In the genomic region with DNA sequence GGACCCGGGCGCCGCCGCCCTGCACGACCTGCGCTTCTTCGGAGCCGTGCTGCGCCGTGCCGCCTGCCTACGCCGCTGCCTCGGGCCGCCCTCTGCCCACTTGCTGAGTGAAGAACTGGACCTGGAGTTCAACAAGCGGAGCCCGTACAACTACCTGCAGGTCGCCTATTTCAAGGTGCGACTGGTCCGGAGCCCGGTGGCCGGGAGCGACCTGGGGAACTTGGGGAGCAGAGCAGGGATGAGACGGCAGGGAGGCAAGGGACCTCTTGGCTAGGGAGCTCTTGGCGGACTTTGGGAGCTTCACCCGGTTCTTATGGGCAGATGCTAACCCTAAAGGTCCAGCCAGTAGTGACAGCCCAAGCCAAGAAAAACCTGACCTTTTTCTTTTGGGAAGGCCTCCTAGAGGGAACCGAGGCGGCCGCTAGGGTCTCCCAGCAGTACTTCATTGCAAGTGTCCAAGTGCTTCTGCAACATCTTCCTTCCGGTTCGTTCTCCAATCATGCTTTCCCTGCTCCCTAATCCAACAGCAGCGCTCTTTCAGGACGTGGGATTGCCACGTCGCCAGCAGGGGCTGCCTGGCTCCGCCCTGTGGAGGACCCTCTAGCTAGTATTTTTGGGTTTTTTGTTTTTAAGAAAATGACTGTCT, we compare ENCODE assay signal across 8 mouse cellular contexts. TPM values are rescaled to one million over a fixed set of nuclear protein-coding genes. Genes with fewer than 3 reads are reported as not detected.
DNase-seq lines count a peak whose midpoint lies in the region; ATAC-seq and TF ChIP-seq lines count a peak whose summit lies in the region.

No protein-coding gene starts in this region.

- no peak for TF ChIP-seq CTCF in testis, adult 2 months (IDR thresholded peaks at IDR 0.05; ENCODE audit: control insufficient read depth, insufficient read depth, insufficient replicate concordance, low read depth, low read length)

- WGBS in embryonic facial prominence, embryonic 10.5 days: under 1% methylated on average over 36 of the region's 36 CpGs
- under 1% methylated on average over 36 of the region's 36 CpGs for WGBS in limb, embryonic 15.5 days
- WGBS in midbrain, embryonic 14.5 days: under 1% methylated on average over 36 of the region's 36 CpGs

- no peaks in the 10 kb centered on the region for H3K9me3 ChIP-seq in embryonic facial prominence, embryonic 10.5 days
- H3K9me3 ChIP-seq in limb, embryonic 15.5 days: no peaks in the 10 kb centered on the region
- H3K9me3 ChIP-seq in midbrain, embryonic 14.5 days (ENCODE audit: control insufficient read depth, low read length): no peaks in the 10 kb centered on the region

- peaks cover 30% of the 10 kb centered on the region for H3K36me3 ChIP-seq in embryonic facial prominence, embryonic 10.5 days (replicated peaks)
- H3K36me3 ChIP-seq in limb, embryonic 15.5 days: peaks cover 26% of the 10 kb centered on the region
- H3K36me3 ChIP-seq in midbrain, embryonic 14.5 days (ENCODE audit: control insufficient read depth, insufficient read depth, low read length): peaks cover 10% of the 10 kb centered on the region; the same call in 1 of the 2 replicates
- H3K36me3 ChIP-seq in testis, adult 2 months (ENCODE audit: control insufficient read depth, insufficient read depth, low read length): no peaks in the 10 kb centered on the region

- H3K9ac ChIP-seq in limb, embryonic 15.5 days: peak overlapping the region; percentile 74
- peak overlapping the region; percentile 65 for H3K9ac ChIP-seq in midbrain, embryonic 14.5 days (replicated peaks; ENCODE audit: low read length)

- peak overlapping the region; percentile 92 for H3K4me3 ChIP-seq in embryonic facial prominence, embryonic 10.5 days
- peak overlapping the region; percentile 94 for H3K4me3 ChIP-seq in limb, embryonic 15.5 days
- H3K4me3 ChIP-seq in midbrain, embryonic 14.5 days (replicated peaks; ENCODE audit: low read depth, low read length): peak overlapping the region; percentile 83
- peak overlapping the region; percentile 87 for H3K4me3 ChIP-seq in testis, adult 2 months (ENCODE audit: control insufficient read depth, low read depth, low read length)

- peak; percentile 21; the same call in 1 of the 2 replicates for ATAC-seq in limb, embryonic 15.5 days (ENCODE audit: insufficient number of reproducible peaks, low FRiP score, low TSS enrichment, low read depth)
- no peak; the same call in 1 of the 2 replicates for ATAC-seq in midbrain, embryonic 14.5 days (ENCODE audit: low FRiP score, low TSS enrichment)

- H3K4me2 ChIP-seq in limb, embryonic 15.5 days: peak overlapping the region; percentile 70
- H3K4me2 ChIP-seq in midbrain, embryonic 14.5 days (ENCODE audit: low read length): peak overlapping the region; percentile 93

- H3K4me1 ChIP-seq in embryonic facial prominence, embryonic 10.5 days: peaks cover 20% of the 10 kb centered on the region
- peaks cover 16% of the 10 kb centered on the region for H3K4me1 ChIP-seq in limb, embryonic 15.5 days
- peaks cover 15% of the 10 kb centered on the region; the same call in 1 of the 2 replicates for H3K4me1 ChIP-seq in midbrain, embryonic 14.5 days (ENCODE audit: control insufficient read depth, insufficient read depth, low read length)
- peaks cover 7% of the 10 kb centered on the region for H3K4me1 ChIP-seq in testis, adult 2 months (ENCODE audit: control insufficient read depth, insufficient read depth, low read length)

- H3K27ac ChIP-seq in embryonic facial prominence, embryonic 10.5 days (replicated peaks): peak overlapping the region; percentile 88
- H3K27ac ChIP-seq in limb, embryonic 15.5 days: peak overlapping the region; percentile 87
- H3K27ac ChIP-seq in midbrain, embryonic 14.5 days (replicated peaks; ENCODE audit: low read depth, low read length): peak overlapping the region; percentile 53; the same call in 1 of the 2 replicates
- H3K27ac ChIP-seq in testis, adult 2 months (ENCODE audit: control insufficient read depth, insufficient read depth, low read depth, low read length): peak overlapping the region; percentile 53; the same call in 1 of the 2 replicates

- H3K27me3 ChIP-seq in embryonic facial prominence, embryonic 10.5 days (replicated peaks; ENCODE audit: low read depth, poor library complexity, severe bottlenecking): no peaks in the 10 kb centered on the region
- H3K27me3 ChIP-seq in limb, embryonic 15.5 days: no peaks in the 10 kb centered on the region
- no peaks in the 10 kb centered on the region for H3K27me3 ChIP-seq in midbrain, embryonic 14.5 days (ENCODE audit: control insufficient read depth, insufficient read depth, low read length)
- H3K27me3 ChIP-seq in testis, adult 2 months (ENCODE audit: control insufficient read depth, insufficient read depth, low read length): no peaks in the 10 kb centered on the region

- DNase-seq in urinary bladder, postnatal 25 days (ENCODE audit: low spot score): peak; percentile 32
- no peak for DNase-seq in urinary bladder, adult 2 months (ENCODE audit: low spot score)
- DNase-seq in embryonic facial prominence, embryonic 10.5 days (ENCODE audit: low spot score): peak; percentile 76
- DNase-seq in heart, adult 8-10 months (ENCODE audit: low spot score): peak; percentile 58
- DNase-seq in kidney, adult 18-20 months: peak; percentile 55
- DNase-seq in midbrain, embryonic 14.5 days: peak; percentile 78

- TF ChIP-seq POLR2A in testis, adult 2 months (IDR thresholded peaks at IDR 0.05; ENCODE audit: control insufficient read depth, low read depth, low read length): no peak

RNA-seq across cellular contexts. Expression of gene P3h1, which starts 0.7 kb away (rescaled TPM):
- 30.1 and 30.6 TPM in 2 replicates for polyA plus RNA-seq in urinary bladder, adult 2 months (2012; rRNA removed)
- 18.5 and 19.6 TPM in 2 replicates for polyA plus RNA-seq in embryonic facial prominence, embryonic 10.5 days (2016; fragmentation: Nextera tagmentation; extraction: Ambion mirVana)
- total RNA-seq in heart, adult 8-10 months (2022): 10 to 100 TPM in 2 of 4 experiments, 1 to 10 TPM in 2; 9.1 to 10.8 (median 10.3) TPM
- 83.6 and 86.7 TPM in 2 replicates for polyA plus RNA-seq in limb, embryonic 15.5 days (2015; fragmentation: Nextera tagmentation; extraction: Ambion mirVana)
- 10.1 TPM in 2 replicates for polyA plus RNA-seq in midbrain, embryonic 14.5 days (2014; fragmentation: Nextera tagmentation; extraction: Ambion mirVana)
- 10.4 and 11.9 TPM in 2 replicates for polyA plus RNA-seq in testis, adult 2 months (2012; rRNA removed)

RNA-seq across cellular contexts. Expression of gene AU022252, which starts 0.9 kb away (rescaled TPM):
- polyA plus RNA-seq in urinary bladder, adult 2 months (2012; rRNA removed): 8.8 TPM in 2 replicates
- 40.1 and 40.2 TPM in 2 replicates for polyA plus RNA-seq in embryonic facial prominence, embryonic 10.5 days (2016; fragmentation: Nextera tagmentation; extraction: Ambion mirVana)
- total RNA-seq in heart, adult 8-10 months (2022): 10 to 100 TPM; 15.8 to 26.5 (median 22.3) TPM
- polyA plus RNA-seq in limb, embryonic 15.5 days (2015; fragmentation: Nextera tagmentation; extraction: Ambion mirVana): 35.3 and 35.4 TPM in 2 replicates
- 21.1 and 26.0 TPM in 2 replicates for polyA plus RNA-seq in midbrain, embryonic 14.5 days (2014; fragmentation: Nextera tagmentation; extraction: Ambion mirVana)
- polyA plus RNA-seq in testis, adult 2 months (2012; rRNA removed): 14.1 and 18.6 TPM in 2 replicates

RNA-seq across cellular contexts. Expression of gene Tmem269, which starts 15.4 kb away (rescaled TPM):
- polyA plus RNA-seq in urinary bladder, adult 2 months (2012; rRNA removed): 0.29 and 0.43 TPM in 2 replicates
- polyA plus RNA-seq in embryonic facial prominence, embryonic 10.5 days (2016; fragmentation: Nextera tagmentation; extraction: Ambion mirVana): 0.25 TPM in 1 of 2 replicates, not detected in the other
- not detected for total RNA-seq in heart, adult 8-10 months (2022)
- polyA plus RNA-seq in limb, embryonic 15.5 days (2015; fragmentation: Nextera tagmentation; extraction: Ambion mirVana): not detected in 2 replicates
- 0.29 and 0.54 TPM in 2 replicates for polyA plus RNA-seq in midbrain, embryonic 14.5 days (2014; fragmentation: Nextera tagmentation; extraction: Ambion mirVana)
- polyA plus RNA-seq in testis, adult 2 months (2012; rRNA removed): 114 and 136 TPM in 2 replicates

RNA-seq across cellular contexts. Expression of gene Cldn19, which starts 21.8 kb away (rescaled TPM):
- 0.54 and 0.59 TPM in 2 replicates for polyA plus RNA-seq in urinary bladder, adult 2 months (2012; rRNA removed)
- polyA plus RNA-seq in embryonic facial prominence, embryonic 10.5 days (2016; fragmentation: Nextera tagmentation; extraction: Ambion mirVana): not detected in 2 replicates
- not detected for total RNA-seq in heart, adult 8-10 months (2022)
- 0.05 and 0.12 TPM in 2 replicates for polyA plus RNA-seq in limb, embryonic 15.5 days (2015; fragmentation: Nextera tagmentation; extraction: Ambion mirVana)
- 1.4 and 1.8 TPM in 2 replicates for polyA plus RNA-seq in midbrain, embryonic 14.5 days (2014; fragmentation: Nextera tagmentation; extraction: Ambion mirVana)
- polyA plus RNA-seq in testis, adult 2 months (2012; rRNA removed): not detected in 2 replicates

RNA-seq across cellular contexts. Expression of gene Svbp, which starts 38.3 kb away (rescaled TPM):
- 48.0 and 51.4 TPM in 2 replicates for polyA plus RNA-seq in urinary bladder, adult 2 months (2012; rRNA removed)
- 132 and 139 TPM in 2 replicates for polyA plus RNA-seq in embryonic facial prominence, embryonic 10.5 days (2016; fragmentation: Nextera tagmentation; extraction: Ambion mirVana)
- total RNA-seq in heart, adult 8-10 months (2022): 10 to 100 TPM; 14.8 to 17.5 (median 15.8) TPM
- polyA plus RNA-seq in limb, embryonic 15.5 days (2015; fragmentation: Nextera tagmentation; extraction: Ambion mirVana): 190 and 212 TPM in 2 replicates
- 253 and 300 TPM in 2 replicates for polyA plus RNA-seq in midbrain, embryonic 14.5 days (2014; fragmentation: Nextera tagmentation; extraction: Ambion mirVana)
- 186 and 207 TPM in 2 replicates for polyA plus RNA-seq in testis, adult 2 months (2012; rRNA removed)

Comparison
In these comparisons a context has a peak if more than half of its experiments do, and no peak if none do; other contexts are left out.
1. RNA of gene Tmem269, which starts 15.4 kb away (polyA plus RNA-seq): 114 to 136 TPM in testis, adult 2 months; 0.29 to 0.43 TPM in urinary bladder, adult 2 months, 0.29 to 0.54 TPM in midbrain, embryonic 14.5 days, 0.25 TPM in embryonic facial prominence, embryonic 10.5 days and not detected in limb, embryonic 15.5 days; every median in the first group is over 10 times any median in the second.
2. Peak in every context shown above with its lines, with median percentiles within 50 percentile points of each other: H3K27ac ChIP-seq and H3K4me3 ChIP-seq.